Mouse (Mus musculus) splenic B cell, adult 2 months (primary cell): ENCODE results near the gene Tmem50b.
"Not testable (repeated sequence)": the region's sequence is repeated elsewhere in the genome, so short reads cannot be mapped to it uniquely, and the experiment has no call there.

Experiments
- DNase-seq: peaks from one replicate; pipeline ENCODE4 v3.0.0-alpha.2; 2011; ENCODE audit warnings: low read depth, low spot score
- H3K27me3 ChIP-seq: 2 replicates; pipeline ENCODE4 v1.6.1; 2012; ENCODE audit warnings: mild to moderate bottlenecking, low read length, moderate library complexity, mixed read lengths; ENCODE audit not compliant: control insufficient read depth, poor library complexity, insufficient read depth, severe bottlenecking
- H3K36me3 ChIP-seq: 2 replicates; pipeline ENCODE4 v1.6.1; 2012; ENCODE audit warnings: mild to moderate bottlenecking, low read length, moderate library complexity, mixed read lengths; ENCODE audit not compliant: control insufficient read depth, poor library complexity, insufficient read depth, severe bottlenecking

Gene Tmem50b

GRCm38 (mm10) chr16:91530830-91531229 lies 66.8 kb downstream of the Tmem50b start:
- not testable (repeated sequence) for H3K36me3 ChIP-seq, DNase-seq, H3K27me3 ChIP-seq

- DNase-seq, result no peak
- Histone ChIP-seq H3K36me3 (no peaks in the 10 kb centered on the region), H3K27me3 (no peaks in the 10 kb centered on the region)
These were observed 69.0 kb downstream of the Tmem50b start for GRCm38 (mm10) chr16:91528578-91528977.

GRCm38 (mm10) chr16:91527500-91527899 lies 70.1 kb downstream of the Tmem50b start:
- H3K36me3 ChIP-seq, result no peaks in the 10 kb centered on the region
- DNase-seq, result no peak
- no peaks in the 10 kb centered on the region for H3K27me3 ChIP-seq

DNA sequence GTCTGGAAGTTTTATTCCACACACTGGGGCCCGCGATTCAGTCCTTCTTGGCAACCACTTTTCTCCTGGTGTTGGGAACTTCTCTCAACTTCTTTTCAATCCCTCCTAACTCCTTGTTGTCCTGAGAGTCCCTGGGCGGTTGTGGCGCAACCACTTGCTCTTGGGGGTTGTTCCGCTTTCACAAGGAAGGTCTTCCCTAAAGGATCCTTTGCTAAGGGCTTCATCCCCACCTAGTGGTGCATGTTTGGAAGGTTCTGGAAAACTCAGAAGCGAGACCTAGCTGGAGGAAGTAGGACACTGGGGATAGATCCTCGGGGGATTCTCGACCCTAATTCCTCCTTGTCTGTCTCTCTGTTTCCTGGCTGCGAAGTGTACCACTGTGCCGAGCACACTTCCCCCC lies 70.5 kb downstream of the Tmem50b start:
- Histone ChIP-seq H3K36me3 (no peaks in the 10 kb centered on the region), H3K27me3 (no peaks in the 10 kb centered on the region)
- DNase-seq, result peak; percentile 41

DNA sequence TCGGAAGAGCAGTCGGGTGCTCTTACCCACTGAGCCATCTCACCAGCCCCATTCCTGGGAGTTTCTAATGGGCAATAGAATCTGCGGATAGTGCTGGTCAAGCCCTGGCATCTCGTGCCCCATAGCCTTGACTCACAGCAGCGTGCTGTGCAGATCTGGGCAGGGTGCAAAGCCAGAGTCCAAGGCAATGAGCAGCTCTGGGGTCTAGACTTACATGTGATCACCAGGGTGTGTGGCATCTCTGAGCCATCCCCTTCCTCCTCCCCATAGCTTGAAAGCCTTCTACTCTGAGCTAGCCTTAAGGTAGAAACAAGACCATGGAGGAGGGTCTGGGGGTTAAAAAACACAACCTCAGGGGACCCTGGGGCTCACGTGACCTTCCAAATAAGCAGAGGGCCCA lies 71.3 kb downstream of the Tmem50b start:
- H3K36me3 ChIP-seq, result no peaks in the 10 kb centered on the region
- H3K27me3 ChIP-seq, result no peaks in the 10 kb centered on the region
- no peak for DNase-seq
